Mouse (Mus musculus) splenic B cell, adult 2 months (primary cell): ENCODE measurements around the gene Mboat1.
A peak's percentile ranks its signal among the peaks of the same experiment; 100 is the strongest.

Source experiments
- DNase-seq: peaks from one replicate; pipeline ENCODE4 v3.0.0-alpha.2; 2011; ENCODE audit warnings: low read depth, low spot score
- H3K27me3 ChIP-seq: 2 replicates; pipeline ENCODE4 v1.6.1; 2012; ENCODE audit warnings: mild to moderate bottlenecking, low read length, moderate library complexity, mixed read lengths; ENCODE audit not compliant: control insufficient read depth, poor library complexity, insufficient read depth, severe bottlenecking
- H3K36me3 ChIP-seq: 2 replicates; pipeline ENCODE4 v1.6.1; 2012; ENCODE audit warnings: mild to moderate bottlenecking, low read length, moderate library complexity, mixed read lengths; ENCODE audit not compliant: control insufficient read depth, poor library complexity, insufficient read depth, severe bottlenecking

The Mboat1 gene

GRCm38 (mm10) chr13:30166138-30167090, 30.1 kb downstream of the Mboat1 start:
- no peaks in the 10 kb centered on the region for H3K36me3 ChIP-seq
- no peak for DNase-seq
- no peaks in the 10 kb centered on the region; the same call in 1 of the 2 replicates for H3K27me3 ChIP-seq

GRCm38 (mm10) chr13:30167499-30167898, 31.2 kb downstream of the Mboat1 start:
- Histone ChIP-seq H3K36me3 (no peaks in the 10 kb centered on the region), H3K27me3 (no peaks in the 10 kb centered on the region; the same call in 1 of the 2 replicates)
- no peak for DNase-seq

DNA sequence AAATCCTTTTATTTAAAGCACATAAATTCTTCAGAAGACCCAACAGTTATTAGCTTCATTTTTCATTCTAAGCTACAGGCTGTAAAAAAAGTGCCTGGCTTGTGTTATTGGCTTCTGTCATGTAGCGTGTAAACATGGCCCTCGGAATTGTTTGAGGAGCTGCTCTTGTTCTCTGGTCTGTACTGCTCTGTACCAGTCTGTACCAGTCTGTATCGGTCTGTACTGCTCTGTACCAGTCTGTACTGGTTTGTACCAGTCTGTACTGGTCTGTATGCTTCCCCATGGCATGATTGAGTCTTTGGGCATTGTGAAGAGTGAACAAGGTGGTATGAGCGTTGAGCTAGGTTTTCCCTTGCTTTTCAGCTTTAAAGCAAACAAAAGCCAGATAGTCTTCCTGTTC, 32.5 kb downstream of the Mboat1 start:
- DNase-seq: no peak
- Histone ChIP-seq H3K27me3 (no peaks in the 10 kb centered on the region; the same call in 1 of the 2 replicates), H3K36me3 (no peaks in the 10 kb centered on the region)

DNA sequence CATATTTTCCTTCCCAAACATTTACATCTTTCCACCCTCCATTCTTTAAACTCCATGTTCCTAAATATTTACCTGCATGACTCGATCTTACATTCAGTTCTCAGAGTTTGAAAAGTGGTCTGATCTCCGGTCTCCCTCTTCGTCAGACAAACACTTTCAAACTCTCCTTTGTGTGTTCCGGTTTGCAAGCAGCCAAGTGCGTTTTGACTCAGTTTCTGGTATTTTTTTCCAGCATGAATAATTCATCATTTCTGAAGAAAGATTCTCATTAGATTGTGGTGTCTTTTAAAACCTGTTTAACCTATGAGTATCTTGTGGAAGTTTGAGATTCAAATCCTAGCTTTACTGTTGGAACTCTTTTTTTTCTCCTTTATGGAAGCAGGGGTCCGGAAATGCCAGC, 33.8 kb downstream of the Mboat1 start:
- no peak for DNase-seq
- Histone ChIP-seq H3K36me3 (no peaks in the 10 kb centered on the region), H3K27me3 (no peaks in the 10 kb centered on the region; the same call in 1 of the 2 replicates)

DNA sequence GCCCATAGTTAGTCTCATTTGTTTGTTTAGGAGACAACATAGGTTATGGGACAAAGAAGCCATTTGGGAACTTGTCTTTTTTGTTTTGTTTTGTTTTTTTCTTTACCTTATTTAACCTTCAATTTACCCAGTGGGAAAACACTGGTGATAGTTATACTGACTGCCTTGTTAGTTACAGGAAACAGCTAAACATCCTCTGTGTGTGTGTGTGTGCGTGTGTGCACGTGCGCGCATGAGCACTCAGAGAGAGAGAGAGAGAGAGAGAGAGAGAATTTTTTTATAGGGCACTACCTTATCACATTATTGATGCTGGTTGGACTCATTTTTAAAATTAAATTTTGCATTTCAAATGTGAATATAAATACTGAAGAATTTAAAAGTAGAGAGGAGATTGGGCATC, 38.3 kb downstream of the Mboat1 start:
- Histone ChIP-seq H3K27me3 (no peaks in the 10 kb centered on the region; the same call in 1 of the 2 replicates), H3K36me3 (no peaks in the 10 kb centered on the region)
- no peak for DNase-seq

DNA sequence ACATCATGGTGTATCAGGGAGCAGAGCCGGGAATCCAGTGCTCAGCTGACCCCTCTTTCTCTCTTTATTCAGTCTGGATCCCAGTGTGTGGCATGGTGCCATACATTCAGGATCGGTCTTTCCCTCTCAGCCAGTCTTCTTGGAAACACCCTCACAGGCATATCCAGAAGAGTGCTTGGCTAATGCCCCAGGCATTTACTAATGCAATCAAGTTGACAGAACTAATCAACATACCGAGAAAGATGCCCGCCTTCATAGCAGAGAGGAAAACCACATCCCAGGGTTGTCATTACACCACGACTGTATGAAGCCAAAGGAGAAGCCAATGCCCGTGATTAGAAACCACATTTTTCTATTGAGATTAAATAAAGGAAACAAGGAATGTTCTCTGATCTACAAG, 41.1 kb downstream of the Mboat1 start:
- Histone ChIP-seq H3K36me3 (no peaks in the 10 kb centered on the region), H3K27me3 (no peaks in the 10 kb centered on the region)
- no peak for DNase-seq

GRCm38 (mm10) chr13:30185549-30185948, 49.3 kb downstream of the Mboat1 start:
- Histone ChIP-seq H3K27me3 (no peaks in the 10 kb centered on the region), H3K36me3 (no peaks in the 10 kb centered on the region)
- no peak for DNase-seq

- Histone ChIP-seq H3K36me3 (no peaks in the 10 kb centered on the region), H3K27me3 (no peaks in the 10 kb centered on the region)
- no peak for DNase-seq
Observed at GRCm38 (mm10) chr13:30185959-30186358, 49.7 kb downstream of the Mboat1 start.

- no peak for DNase-seq
- no peaks in the 10 kb centered on the region for H3K36me3 ChIP-seq
- H3K27me3 ChIP-seq: no peaks in the 10 kb centered on the region
Observed at GRCm38 (mm10) chr13:30186456-30186855, 50.2 kb downstream of the Mboat1 start.

GRCm38 (mm10) chr13:30192031-30192716, 55.9 kb downstream of the Mboat1 start:
- no peak for DNase-seq
- Histone ChIP-seq H3K36me3 (no peaks in the 10 kb centered on the region), H3K27me3 (no peaks in the 10 kb centered on the region)

DNA sequence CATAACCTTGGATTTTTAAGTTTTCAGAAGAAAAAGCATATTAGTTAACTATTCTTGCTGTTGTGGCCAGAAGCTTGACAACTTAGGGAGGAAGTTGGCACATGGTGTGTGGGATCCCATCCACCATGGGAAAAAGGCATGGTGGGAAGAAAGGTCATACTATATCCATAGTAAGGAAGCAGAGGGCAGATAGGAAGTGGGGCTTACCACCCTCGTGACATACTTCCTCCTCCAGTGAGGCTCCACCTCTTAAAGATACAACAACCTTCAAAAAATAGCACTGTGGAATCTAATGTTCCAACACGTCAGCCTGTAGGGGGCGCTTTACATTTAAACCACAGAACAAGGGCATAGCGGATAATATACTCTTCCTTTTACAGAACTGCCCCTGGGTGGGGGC, 57.1 kb downstream of the Mboat1 start:
- no peaks in the 10 kb centered on the region for H3K27me3 ChIP-seq
- no peaks in the 10 kb centered on the region for H3K36me3 ChIP-seq
- no peak for DNase-seq

GRCm38 (mm10) chr13:30194834-30195233, 58.5 kb downstream of the Mboat1 start:
- no peaks in the 10 kb centered on the region for H3K36me3 ChIP-seq
- no peak for DNase-seq
- H3K27me3 ChIP-seq: no peaks in the 10 kb centered on the region; the same call in 1 of the 2 replicates

GRCm38 (mm10) chr13:30196661-30197060, 60.4 kb downstream of the Mboat1 start:
- no peaks in the 10 kb centered on the region for H3K36me3 ChIP-seq
- no peak for DNase-seq
- H3K27me3 ChIP-seq: no peaks in the 10 kb centered on the region; the same call in 1 of the 2 replicates

GRCm38 (mm10) chr13:30198101-30198570, 61.8 kb downstream of the Mboat1 start:
- Histone ChIP-seq H3K27me3 (no peaks in the 10 kb centered on the region; the same call in 1 of the 2 replicates), H3K36me3 (no peaks in the 10 kb centered on the region)
- peak; percentile 9 for DNase-seq

DNA sequence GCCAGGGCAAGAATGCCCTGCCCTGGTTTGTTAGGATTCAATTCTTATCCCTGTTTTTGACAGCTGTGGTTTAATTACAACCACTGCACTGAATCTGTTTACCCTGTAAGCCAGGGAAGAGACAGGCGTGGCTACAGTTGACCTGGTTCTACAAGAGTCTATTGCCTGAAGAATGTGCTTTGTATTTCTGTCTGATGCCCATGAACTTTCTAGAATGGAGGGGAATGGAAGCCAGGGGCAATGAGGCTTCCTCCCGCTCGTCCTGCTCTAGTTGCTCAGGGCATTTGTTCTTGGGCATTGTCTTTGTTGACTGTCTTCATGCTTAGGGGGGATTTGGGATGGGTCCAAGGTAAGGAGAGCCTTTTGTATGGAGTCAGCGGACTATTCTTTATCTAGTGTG, 63.5 kb downstream of the Mboat1 start:
- H3K36me3 ChIP-seq: no peaks in the 10 kb centered on the region
- H3K27me3 ChIP-seq: no peaks in the 10 kb centered on the region; the same call in 1 of the 2 replicates
- no peak for DNase-seq
